Mouse (Mus musculus) c-Kit-positive CD71-negative TER-119-negative erythroid progenitor cells, embryonic 14.5 days (primary cell): ENCODE results near the gene Acap2.

ENCODE experiments used
- DNase-seq: peaks from one replicate; pipeline ENCODE4 v3.0.0-alpha.2; 2013; ENCODE audit warnings: low read depth

The Acap2 gene

GRCm38 (mm10) chr16:31200790-31201567 is at the start of gene Acap2:
Acap2 (minus strand) TSS chr16:31201245.
- DNase-seq: peak; percentile 88

- no peak for DNase-seq
Measured at GRCm38 (mm10) chr16:31249401-31249800, 48.4 kb upstream of the Acap2 start.

- DNase-seq: no peak
Measured at GRCm38 (mm10) chr16:31248717-31249116, 47.7 kb upstream of the Acap2 start.

GRCm38 (mm10) chr16:31247442-31247841 is 46.4 kb upstream of the Acap2 start:
- no peak for DNase-seq

- DNase-seq: no peak
Measured at GRCm38 (mm10) chr16:31244053-31244452, 43.0 kb upstream of the Acap2 start.

- no peak for DNase-seq
Measured at GRCm38 (mm10) chr16:31241433-31241832, 40.4 kb upstream of the Acap2 start.

GRCm38 (mm10) chr16:31240569-31240968 is 39.5 kb upstream of the Acap2 start:
- no peak for DNase-seq

GRCm38 (mm10) chr16:31238281-31238680 is 37.2 kb upstream of the Acap2 start:
- no peak for DNase-seq

GRCm38 (mm10) chr16:31235457-31236310 is 34.6 kb upstream of the Acap2 start:
- peak; percentile 63 for DNase-seq

- DNase-seq: no peak
Measured at GRCm38 (mm10) chr16:31234808-31235456, 33.9 kb upstream of the Acap2 start.

- no peak for DNase-seq
Measured at GRCm38 (mm10) chr16:31234356-31234755, 33.3 kb upstream of the Acap2 start.

GRCm38 (mm10) chr16:31233541-31234339 is 32.7 kb upstream of the Acap2 start:
- DNase-seq: peak; percentile 67

GRCm38 (mm10) chr16:31233167-31233498 is 32.1 kb upstream of the Acap2 start:
- DNase-seq: no peak

- no peak for DNase-seq
Measured at GRCm38 (mm10) chr16:31232491-31233166, 31.6 kb upstream of the Acap2 start.

GRCm38 (mm10) chr16:31231591-31231990 is 30.5 kb upstream of the Acap2 start:
- DNase-seq: no peak

GRCm38 (mm10) chr16:31227746-31228145 is 26.7 kb upstream of the Acap2 start:
- no peak for DNase-seq

- no peak for DNase-seq
Measured at GRCm38 (mm10) chr16:31215271-31215670, 14.2 kb upstream of the Acap2 start.

GRCm38 (mm10) chr16:31213463-31213862 is 12.4 kb upstream of the Acap2 start:
- no peak for DNase-seq

- DNase-seq: no peak
Measured at GRCm38 (mm10) chr16:31211503-31211902, 10.5 kb upstream of the Acap2 start.

GRCm38 (mm10) chr16:31210453-31210852 is 9.4 kb upstream of the Acap2 start:
- no peak for DNase-seq

- peak; percentile 51 for DNase-seq
Measured at GRCm38 (mm10) chr16:31209911-31210310, 8.9 kb upstream of the Acap2 start.
